Mouse (Mus musculus) bone marrow macrophage, adult 2 months (primary cell): Measurements from ENCODE around the gene Aste1. TPM values are rescaled to one million over a fixed set of nuclear protein-coding genes. Genes with fewer than 3 reads are reported as not detected.

Source experiments
- H3K27ac ChIP-seq: 2 replicates; pipeline ENCODE4 v1.5.1; 2012; ENCODE audit warnings: low read depth, low read length; ENCODE audit not compliant: insufficient read depth
- H3K4me1 ChIP-seq: 2 replicates; pipeline ENCODE4 v1.6.1; 2012; ENCODE audit warnings: low read length; ENCODE audit not compliant: control insufficient read depth, insufficient read depth
- H3K4me3 ChIP-seq: 2 replicates; pipeline ENCODE4 v1.5.1; 2012; ENCODE audit warnings: mild to moderate bottlenecking, low read length, moderate library complexity; ENCODE audit not compliant: insufficient read depth
- CTCF ChIP-seq: IDR thresholded peaks from 2 replicates; pipeline ENCODE4 v1.5.1; 2012; ENCODE audit warnings: low read depth, mild to moderate bottlenecking, low read length, moderate library complexity
- POLR2A ChIP-seq: IDR thresholded peaks from 2 replicates; pipeline ENCODE4 v1.6.1; 2012; ENCODE audit warnings: mild to moderate bottlenecking, low read depth, low read length, borderline replicate concordance
- polyA plus RNA-seq: library from polyadenylated mRNA; stranded (reverse); fragments of >200 nt; gene quantifications from 2 replicates; pipeline ENCODE4 v1.2.4, GENCODE M21; 2012; ENCODE audit not compliant: missing spikeins, insufficient read depth, insufficient read length

The Aste1 gene
- polyA plus RNA-seq, 1 experiment = 5.6 TPM

GRCm38 (mm10) chr9:105377622-105378021, 17.6 kb upstream of the Aste1 start:
- Histone ChIP-seq H3K4me3 (no peak overlapping the region), H3K4me1 (no peaks in the 10 kb centered on the region), H3K27ac (no peak overlapping the region)
- TF ChIP-seq POLR2A (no peak), CTCF (no peak)

DNA sequence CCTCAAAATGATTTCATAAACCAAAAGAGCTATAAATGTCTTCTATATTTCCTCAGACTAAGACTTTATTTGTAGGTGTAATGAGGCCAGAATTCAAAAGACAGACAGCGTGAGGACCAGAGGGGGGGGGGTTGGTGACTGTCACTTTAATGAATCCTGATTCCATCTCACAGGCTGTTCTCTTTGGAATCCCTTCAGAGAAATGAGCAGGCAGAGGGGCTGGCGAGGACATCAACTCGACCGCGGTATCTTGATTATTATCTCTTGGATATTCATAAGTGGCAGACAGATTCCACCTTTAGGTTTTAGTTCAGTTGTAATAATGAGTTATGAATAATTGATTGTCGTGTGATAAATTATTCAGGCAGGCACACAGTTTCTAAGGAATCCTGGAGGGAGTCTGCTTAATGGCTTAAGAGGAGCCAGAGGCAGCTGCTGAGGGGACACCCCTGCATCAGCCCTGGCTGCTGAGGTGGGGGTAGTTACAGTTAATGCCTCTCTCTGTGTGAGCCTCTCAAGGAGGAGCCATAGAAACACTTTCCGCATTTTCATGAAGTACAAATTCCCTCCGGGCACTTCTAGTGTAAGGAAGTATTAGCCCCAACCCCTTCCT, 15.6 kb upstream of the Aste1 start:
- TF ChIP-seq POLR2A = no peak
- TF ChIP-seq CTCF = no peak
- Histone ChIP-seq H3K27ac (no peak overlapping the region), H3K4me3 (no peak overlapping the region), H3K4me1 (no peaks in the 10 kb centered on the region)

DNA sequence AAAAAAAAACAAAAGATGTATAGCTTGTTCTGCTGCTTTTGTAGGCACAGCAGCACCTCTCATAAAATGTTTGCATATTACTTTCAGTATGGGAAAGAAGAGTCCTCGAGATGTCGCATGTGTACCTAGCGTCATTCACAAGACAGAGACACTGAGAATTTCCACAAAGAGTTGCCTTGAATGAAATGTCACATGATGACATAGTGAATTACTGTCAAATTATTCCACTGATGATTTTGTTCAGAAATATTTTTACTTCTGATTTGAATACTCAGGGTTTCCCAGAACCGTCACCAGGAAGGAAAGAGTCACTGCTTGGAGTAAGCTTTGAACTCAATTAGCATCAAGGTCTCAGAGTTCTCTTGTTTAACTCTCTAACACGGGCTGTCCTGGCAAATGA, 7.8 kb upstream of the Aste1 start:
- TF ChIP-seq CTCF (no peak), POLR2A (no peak)
- Histone ChIP-seq H3K4me3 (no peak overlapping the region), H3K27ac (no peak overlapping the region), H3K4me1 (no peaks in the 10 kb centered on the region)

- TF ChIP-seq CTCF (no peak), POLR2A (no peak)
- H3K4me1 ChIP-seq = no peaks in the 10 kb centered on the region
- H3K4me3 ChIP-seq = no peak overlapping the region
- no peak overlapping the region for H3K27ac ChIP-seq
These were observed 5.9 kb upstream of the Aste1 start for GRCm38 (mm10) chr9:105389289-105389688.

- Histone ChIP-seq H3K27ac (no peak overlapping the region), H3K4me3 (no peak overlapping the region), H3K4me1 (0 out of 2 replicates have a peak, but pooled peaks cover 2% of the 10 kb centered on the region)
- TF ChIP-seq CTCF (no peak), POLR2A (no peak)
These were observed 4.6 kb upstream of the Aste1 start for GRCm38 (mm10) chr9:105390616-105391015.

GRCm38 (mm10) chr9:105394720-105395119, 472 bp upstream of the Aste1 start:
- TF ChIP-seq POLR2A (no peak), CTCF (no peak)
- Histone ChIP-seq H3K4me3 (peak overlapping the region; percentile 99), H3K4me1 (peaks cover 15% of the 10 kb centered on the region), H3K27ac (no peak overlapping the region)

GRCm38 (mm10) chr9:105408549-105408948, 13.4 kb downstream of the Aste1 start:
- no peak for TF ChIP-seq CTCF
- no peak for TF ChIP-seq POLR2A
- peaks cover 10% of the 10 kb centered on the region for H3K4me1 ChIP-seq
- no peak overlapping the region for H3K27ac ChIP-seq
- H3K4me3 ChIP-seq = no peak overlapping the region

GRCm38 (mm10) chr9:105459032-105459431, 63.8 kb downstream of the Aste1 start:
- peak overlapping the region; percentile 5; the same call in 1 of the 2 replicates for H3K27ac ChIP-seq
- H3K4me3 ChIP-seq = peak overlapping the region; percentile 13; the same call in 1 of the 2 replicates
- H3K4me1 ChIP-seq = peaks cover 29% of the 10 kb centered on the region
- no peak for TF ChIP-seq POLR2A
- no peak for TF ChIP-seq CTCF

DNA sequence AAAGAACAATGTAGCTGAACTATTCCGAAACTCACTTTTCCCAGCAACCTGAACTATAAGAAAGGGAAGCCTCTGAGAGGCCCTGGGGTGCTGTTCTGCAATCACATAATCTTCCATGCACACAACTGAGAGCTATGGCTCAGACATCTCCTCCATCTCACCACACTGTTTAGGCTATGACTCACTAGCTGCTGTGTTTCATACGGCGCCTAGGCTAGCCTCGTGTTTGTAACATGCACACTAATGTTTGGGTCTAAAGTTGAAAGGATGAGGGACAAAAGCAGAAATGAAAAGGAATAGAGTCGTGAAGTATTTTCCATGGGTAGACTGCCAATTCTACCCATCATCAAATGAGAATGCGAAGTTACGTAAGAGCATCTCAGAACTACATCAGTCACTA, 66.3 kb downstream of the Aste1 start:
- no peak for TF ChIP-seq CTCF
- no peak for TF ChIP-seq POLR2A
- Histone ChIP-seq H3K4me3 (no peak overlapping the region), H3K27ac (no peak overlapping the region; the same call in 1 of the 2 replicates), H3K4me1 (peaks cover 29% of the 10 kb centered on the region)

Other genes starting within 250 kb of the Aste1 start
- gene Nek11, start 132 bp downstream of the Aste1 start, polyA plus RNA-seq = not detected in 2 replicates
- 101 and 105 TPM in 2 replicates for gene Atp2c1, start 131.9 kb downstream of the Aste1 start, polyA plus RNA-seq
- gene Pik3r4, start 247.6 kb downstream of the Aste1 start, polyA plus RNA-seq = 24.5 and 27.1 TPM in 2 replicates